Mouse (Mus musculus): Measurements from ENCODE around the gene Olfr548-ps1.

DNA sequence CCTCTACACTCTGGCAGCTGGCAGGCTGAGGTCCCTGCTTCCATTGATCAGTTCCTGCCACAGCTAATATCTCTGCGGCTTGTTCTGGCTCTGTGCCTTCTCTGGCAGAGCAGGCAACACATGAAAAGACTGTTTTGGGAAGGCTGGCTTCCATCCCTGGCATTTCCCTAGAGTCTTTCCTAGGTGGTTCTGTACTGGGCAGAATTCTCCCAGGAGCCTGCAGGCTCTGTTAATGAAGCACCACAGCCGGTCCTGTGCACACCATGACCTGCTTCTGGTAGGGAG lies 23.7 kb upstream of the Olfr548-ps1 start:
- TF ChIP-seq CTCF (IDR thresholded peaks at IDR 0.05; ENCODE audit: borderline replicate concordance, insufficient read depth, low read depth, low read length) = no peak
- no peak for TF ChIP-seq POLR2A (IDR thresholded peaks at IDR 0.05; ENCODE audit: borderline replicate concordance, insufficient read depth, low read length)

Data from cerebellum, adult 2 months (tissue).